Mouse (Mus musculus) retina, adult 2 months (tissue): ENCODE measurements at regions not wholly inside any gene's neighbourhood (a gene's known extent, or its start where the extent isn't known, plus 50 kb on each side); places are given as distances from the start of the nearest gene placed in this dataset.

Experiments
- DNase-seq: peaks from one replicate; pipeline ENCODE4 v3.0.0-alpha.2; 2012; ENCODE audit warnings: low read depth, low spot score

GRCm38 (mm10) chr2:118029470-118030108 lies 82.1 kb upstream of the Thbs1 start:
- DNase-seq: no peak

GRCm38 (mm10) chr2:118031662-118032061 lies 80.0 kb upstream of the Thbs1 start:
- no peak for DNase-seq

DNA sequence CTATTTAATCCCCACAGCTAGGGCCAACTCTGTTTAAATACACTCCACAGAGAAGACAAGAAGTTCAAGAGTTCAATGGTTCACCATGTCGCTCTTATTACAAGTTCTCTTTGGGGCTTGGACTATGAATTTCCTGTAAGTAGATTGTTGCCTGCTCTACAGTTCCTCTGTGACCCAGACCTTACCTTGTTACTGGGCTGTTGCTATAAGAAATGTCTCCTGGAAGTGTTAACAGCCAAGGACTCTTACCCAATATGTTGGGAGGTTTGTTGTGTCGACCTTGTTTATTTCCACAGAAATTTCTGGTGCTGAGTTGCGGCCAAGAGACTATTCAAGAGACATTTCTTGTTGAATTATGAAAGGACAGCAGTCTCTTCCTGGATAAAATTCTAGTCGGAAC lies 78.3 kb upstream of the Thbs1 start:
- no peak for DNase-seq

- no peak for DNase-seq
Measured at GRCm38 (mm10) chr2:118034026-118034425, 77.7 kb upstream of the Thbs1 start.

GRCm38 (mm10) chr2:118035333-118035732 lies 76.3 kb upstream of the Thbs1 start:
- DNase-seq: no peak

GRCm38 (mm10) chr2:118038859-118039818 lies 72.5 kb upstream of the Thbs1 start:
- no peak for DNase-seq

DNA sequence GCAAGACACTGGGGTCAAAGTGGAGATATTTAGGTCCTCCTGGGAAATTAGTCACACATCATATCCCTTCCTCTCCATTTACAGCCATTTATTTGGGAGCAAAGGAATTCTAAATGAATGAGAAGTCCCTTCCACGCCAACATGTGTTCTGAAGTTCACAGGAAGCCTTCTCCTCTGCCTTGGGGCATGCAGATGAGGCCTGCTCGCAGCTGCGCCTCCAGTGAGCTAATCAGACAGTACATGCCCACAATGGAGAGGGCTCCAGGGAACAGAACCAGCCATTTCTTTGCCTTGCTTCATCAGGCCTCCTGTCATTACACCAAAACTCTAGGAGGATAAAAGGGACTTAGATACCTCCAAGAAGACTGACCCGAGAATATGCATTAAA lies 71.9 kb upstream of the Thbs1 start:
- no peak for DNase-seq

DNA sequence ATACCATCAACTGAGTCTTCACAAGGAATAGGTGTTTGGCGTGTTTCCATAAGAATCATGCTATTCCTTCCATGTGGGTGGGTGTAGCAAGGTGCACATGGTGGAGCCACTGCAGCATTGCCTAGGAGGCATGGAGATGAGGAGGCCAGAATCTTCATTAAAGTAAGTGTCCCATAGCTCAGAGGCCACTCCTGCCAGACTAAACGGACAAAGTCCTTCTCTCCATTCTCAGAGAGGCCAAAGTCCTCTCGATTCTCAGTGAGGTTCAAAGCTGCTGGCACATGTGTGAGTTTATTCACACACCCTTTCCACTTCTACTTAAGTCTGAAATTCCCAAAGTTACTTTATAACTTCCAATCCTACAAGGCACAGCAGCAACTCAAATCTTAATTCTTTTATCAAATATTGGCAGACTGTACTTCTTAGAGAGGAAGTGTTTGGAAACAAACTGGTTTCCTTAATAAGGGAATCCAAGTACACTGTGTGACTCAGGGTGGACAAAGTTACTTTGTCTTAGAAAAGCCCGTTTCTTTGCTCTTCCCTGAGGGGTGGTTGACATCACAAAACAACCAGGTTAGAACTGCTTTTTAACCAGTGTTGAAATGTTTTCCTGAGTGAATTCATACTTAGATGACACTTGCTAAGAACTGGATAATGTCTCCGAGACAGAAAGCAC lies 69.2 kb upstream of the Thbs1 start:
- no peak for DNase-seq

GRCm38 (mm10) chr2:118044666-118045065 lies 67.0 kb upstream of the Thbs1 start:
- DNase-seq: no peak

- DNase-seq: no peak
Measured at GRCm38 (mm10) chr2:118050326-118050725, 61.4 kb upstream of the Thbs1 start.

DNA sequence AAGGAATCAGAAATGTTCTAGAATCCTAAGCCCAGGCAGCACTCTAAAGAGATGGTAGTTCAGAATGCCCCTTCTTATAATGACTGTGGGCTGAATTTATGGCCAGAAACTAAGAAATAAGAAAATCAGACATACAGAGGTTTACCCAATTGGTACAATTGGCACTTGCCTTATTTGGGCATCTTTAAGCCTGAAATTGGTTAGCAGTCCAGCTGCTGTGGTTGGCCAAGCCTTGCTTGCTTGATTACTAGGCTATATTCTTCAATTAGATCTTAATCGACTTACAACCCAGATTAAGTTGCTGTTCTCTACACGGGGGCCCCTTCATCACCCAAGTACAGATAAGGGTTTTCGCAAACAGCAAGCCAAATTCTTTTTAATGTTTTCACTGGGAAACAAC lies 60.1 kb upstream of the Thbs1 start:
- no peak for DNase-seq

- DNase-seq: no peak
Measured at GRCm38 (mm10) chr2:118053512-118053911, 58.2 kb upstream of the Thbs1 start.

GRCm38 (mm10) chr2:118058654-118059395 lies 52.9 kb upstream of the Thbs1 start:
- no peak for DNase-seq

- no peak for DNase-seq
Measured at GRCm38 (mm10) chr2:118061291-118061690, 50.4 kb upstream of the Thbs1 start.
